Mouse (Mus musculus) limb, embryonic 10.5 days (tissue): ENCODE measurements around the gene Mmp24. TPM values are rescaled to one million over a fixed set of nuclear protein-coding genes. Genes with fewer than 3 reads are reported as not detected.
A peak's percentile ranks its signal among the peaks of the same experiment; 100 is the strongest.

Source experiments
- DNase-seq: peaks from one replicate; pipeline ENCODE4 v3.0.0-alpha.2; 2017; ENCODE audit warnings: low spot score
- H3K27ac ChIP-seq: fragments of 300-500 bp; sonication (generic); 2 replicates; pipeline ENCODE4 v1.5.1; 2016; ENCODE audit warnings: mild to moderate bottlenecking
- H3K27me3 ChIP-seq: fragments of 300-500 bp; sonication (generic); 2 replicates; pipeline ENCODE4 v1.6.1; 2016; ENCODE audit warnings: low read depth, mild to moderate bottlenecking; ENCODE audit not compliant: poor library complexity, severe bottlenecking
- H3K36me3 ChIP-seq: fragments of 300-500 bp; sonication (generic); 2 replicates; pipeline ENCODE4 v1.6.1; 2016; ENCODE audit warnings: mild to moderate bottlenecking, moderate library complexity
- H3K4me1 ChIP-seq: fragments of 300-500 bp; sonication (generic); 2 replicates; pipeline ENCODE4 v1.6.1; 2016
- H3K4me3 ChIP-seq: fragments of 300-500 bp; sonication (generic); 2 replicates; pipeline ENCODE4 v1.5.1; 2016; ENCODE audit warnings: mild to moderate bottlenecking, moderate library complexity
- H3K9me3 ChIP-seq: fragments of 300-500 bp; sonication (generic); replicated peaks from 2 replicates; pipeline ENCODE4 v1.6.1; 2016; ENCODE audit warnings: mild to moderate bottlenecking
- WGBS: fragments of 180-500 bp; shearing (Covaris S2); methylation state at CpG from one replicate; pipeline ENCODE4 v1.1.7; 2016; 5-methylcytosine and 5-hydroxymethylcytosine counted together
- polyA plus RNA-seq: library from polyadenylated mRNA; unstranded; fragments of >200 nt; fragmentation: Nextera tagmentation; extraction: Ambion mirVana; gene quantifications from 2 replicates; pipeline ENCODE4 v1.2.1, GENCODE M21; 2016

Mmp24 gene
- polyA plus RNA-seq, 1 experiment from 2014 or later, result 0.05 TPM

- Histone ChIP-seq H3K27ac (no peak overlapping the region), H3K4me3 (no peak overlapping the region), H3K36me3 (no peaks in the 10 kb centered on the region), H3K9me3 (no peaks in the 10 kb centered on the region), H3K4me1 (peaks cover 11% of the 10 kb centered on the region), H3K27me3 (peaks cover 28% of the 10 kb centered on the region)
- WGBS, result 89% methylated on average over 4 of the region's 4 CpGs
- DNase-seq, result no peak
Measured at GRCm38 (mm10) chr2:155749394-155749793, 25.7 kb upstream of the Mmp24 start.

DNA sequence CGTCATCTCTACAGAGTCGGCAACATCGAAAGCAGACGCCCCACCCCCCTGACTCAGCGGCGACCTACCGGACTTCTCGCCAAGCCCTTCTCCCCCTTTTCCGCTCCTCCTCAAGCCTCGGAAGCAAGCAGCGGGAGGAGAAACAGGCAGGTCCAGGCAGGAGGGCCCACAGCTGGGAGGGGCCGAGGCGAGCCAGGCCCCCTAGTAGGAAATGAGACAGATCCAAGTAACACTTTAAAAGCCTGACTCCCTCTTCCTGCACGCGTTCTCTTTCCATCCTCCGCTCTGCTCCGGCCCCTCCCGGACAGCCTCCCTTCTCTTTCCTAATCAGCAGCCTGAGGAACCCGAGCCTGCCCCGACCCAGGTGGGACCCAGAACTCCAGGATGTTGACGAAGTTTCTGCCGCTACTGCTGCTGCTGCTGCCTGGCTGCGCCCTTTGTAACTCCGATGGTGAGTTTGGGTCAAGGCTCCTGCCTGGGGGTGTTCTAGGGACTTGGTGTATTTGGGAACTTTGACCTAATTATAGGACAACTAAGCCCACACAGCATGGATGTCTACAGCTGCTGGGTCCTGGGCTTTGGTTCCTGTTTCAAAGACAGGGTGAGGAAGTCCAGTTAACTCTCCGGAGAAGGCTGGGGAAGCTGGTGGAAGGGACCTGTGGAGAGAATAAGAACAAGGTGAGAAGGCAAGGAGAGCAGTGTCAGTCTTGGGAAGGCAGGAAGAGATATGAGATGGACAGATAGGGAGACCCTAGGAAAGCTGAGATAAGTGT is 23.9 kb upstream of the Mmp24 start, which contains the start of gene Procr:
Gene Procr, plus strand, starts transcription at position 104 of the 773 bp plus-strand sequence.
- DNase-seq, result peak; percentile 66

DNA sequence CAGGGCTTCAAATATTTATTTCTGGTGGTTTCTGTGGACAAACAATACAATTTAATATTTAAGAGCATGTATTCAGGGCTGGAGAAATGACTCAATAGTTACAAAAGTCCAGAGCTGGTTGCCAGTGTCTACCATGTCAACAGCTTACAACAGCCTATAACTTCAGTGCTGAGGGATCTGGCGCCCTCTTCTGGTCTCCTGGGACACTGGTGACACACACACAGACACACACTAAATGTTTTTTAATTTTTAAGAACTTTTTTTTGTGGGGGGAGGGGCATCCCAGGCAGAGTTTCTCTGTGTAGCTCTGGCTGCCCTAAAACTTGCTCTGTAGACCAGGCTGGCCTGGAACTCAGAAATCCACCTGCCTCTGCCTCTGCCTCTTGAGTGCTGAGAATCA is 19.4 kb upstream of the Mmp24 start:
- peaks cover 29% of the 10 kb centered on the region for H3K27me3 ChIP-seq
- H3K4me1 ChIP-seq, result peaks cover 15% of the 10 kb centered on the region
- no peaks in the 10 kb centered on the region for H3K9me3 ChIP-seq
- peak; percentile 51 for DNase-seq
- no peak overlapping the region for H3K27ac ChIP-seq
- no peak overlapping the region for H3K4me3 ChIP-seq
- WGBS, result 0% methylated on average over 1 of the region's 1 CpGs
- H3K36me3 ChIP-seq, result no peaks in the 10 kb centered on the region

More for the DNA sequence above, 23.9 kb upstream of the Mmp24 start, which contains the start of gene Procr:
- Histone ChIP-seq H3K27ac (peak within 1 kb of the TSS; percentile 73), H3K4me1 (peaks cover 11% of the 10 kb centered on the region), H3K9me3 (no peaks in the 10 kb centered on the region), H3K27me3 (peaks cover 29% of the 10 kb centered on the region), H3K36me3 (no peaks in the 10 kb centered on the region), H3K4me3 (peak within 1 kb of the TSS; percentile 54)
- WGBS, result 3% methylated on average over 25 of the region's 25 CpGs

- Histone ChIP-seq H3K4me3 (no peak overlapping the region), H3K4me1 (peaks cover 5% of the 10 kb centered on the region; the same call in 1 of the 2 replicates), H3K9me3 (no peaks in the 10 kb centered on the region), H3K27ac (no peak overlapping the region), H3K27me3 (peaks cover 18% of the 10 kb centered on the region), H3K36me3 (no peaks in the 10 kb centered on the region)
- WGBS, result 67% methylated on average over 14 of the region's 14 CpGs
- peak; percentile 30 for DNase-seq
Measured at GRCm38 (mm10) chr2:155756855-155757566, 18.1 kb upstream of the Mmp24 start.

GRCm38 (mm10) chr2:155764679-155765418 is 10.3 kb upstream of the Mmp24 start:
- Histone ChIP-seq H3K4me1 (no peaks in the 10 kb centered on the region), H3K4me3 (no peak overlapping the region), H3K36me3 (no peaks in the 10 kb centered on the region), H3K27ac (no peak overlapping the region), H3K9me3 (no peaks in the 10 kb centered on the region), H3K27me3 (peaks cover 6% of the 10 kb centered on the region; the same call in 1 of the 2 replicates)
- WGBS, result 56% methylated on average over 13 of the region's 13 CpGs
- DNase-seq, result peak; percentile 83

DNA sequence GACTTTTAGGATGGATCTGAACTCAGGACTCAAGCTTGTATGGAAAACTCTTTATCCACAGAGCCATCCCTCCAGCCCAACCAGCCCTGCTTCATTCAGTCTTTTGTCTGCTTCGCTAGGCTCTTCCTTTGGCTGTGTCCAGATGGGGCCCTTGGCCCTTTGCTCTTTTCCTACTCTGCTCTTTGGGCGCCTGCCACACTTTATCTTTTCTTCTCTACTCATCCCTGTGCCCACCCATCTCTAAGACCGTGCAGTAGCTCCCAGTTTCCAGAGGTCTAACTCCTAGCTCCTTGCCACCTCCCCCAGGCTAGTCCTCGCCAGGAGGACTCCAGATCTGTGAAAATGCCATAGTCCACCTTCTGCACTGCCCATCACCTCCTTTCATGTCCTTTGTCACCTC is 1.5 kb upstream of the Mmp24 start:
- 71% methylated on average over 4 of the region's 4 CpGs for WGBS
- no peaks in the 10 kb centered on the region for H3K9me3 ChIP-seq
- H3K4me3 ChIP-seq, result no peak overlapping the region
- no peak for DNase-seq
- peaks cover 10% of the 10 kb centered on the region for H3K4me1 ChIP-seq
- no peaks in the 10 kb centered on the region for H3K36me3 ChIP-seq
- no peak overlapping the region for H3K27ac ChIP-seq
- H3K27me3 ChIP-seq, result peaks cover 64% of the 10 kb centered on the region

GRCm38 (mm10) chr2:155774261-155774926 is 748 bp upstream of the Mmp24 start:
- no peak for DNase-seq
- Histone ChIP-seq H3K4me3 (peak overlapping the region; percentile 63), H3K9me3 (no peaks in the 10 kb centered on the region), H3K27me3 (peaks cover 67% of the 10 kb centered on the region), H3K36me3 (no peaks in the 10 kb centered on the region), H3K4me1 (peaks cover 10% of the 10 kb centered on the region), H3K27ac (no peak overlapping the region)
- WGBS, result 63% methylated on average over 11 of the region's 11 CpGs

DNA sequence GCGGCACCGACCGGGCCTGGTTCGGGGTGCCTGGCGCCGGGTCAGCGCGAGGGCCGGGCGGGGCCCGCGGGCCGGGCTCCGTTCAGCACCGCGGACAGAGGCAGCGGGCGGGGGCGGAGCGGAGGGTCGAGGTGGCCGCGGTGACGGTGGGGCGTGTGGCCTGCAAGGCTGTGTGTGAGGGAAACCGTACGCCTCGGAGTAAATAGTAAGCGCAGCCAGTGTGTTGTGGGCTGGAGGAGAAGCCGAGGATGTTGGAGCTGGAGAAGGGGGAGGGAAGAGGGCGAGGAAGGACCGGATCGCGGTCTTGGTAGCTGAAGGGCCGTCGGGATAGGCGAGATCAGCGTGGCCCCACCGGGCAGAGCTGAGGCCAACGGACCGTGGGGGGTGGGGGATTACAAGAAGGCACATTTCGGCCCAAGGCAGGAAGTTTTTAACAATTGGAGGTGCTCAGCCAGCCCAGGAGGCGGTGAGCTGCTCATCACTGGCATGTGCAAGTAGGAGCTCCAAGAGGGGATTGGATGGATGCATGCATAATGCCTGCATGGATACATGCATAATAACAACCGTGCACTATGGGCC is 632 bp downstream of the Mmp24 start:
- Histone ChIP-seq H3K4me3 (peak overlapping the region; percentile 63), H3K27ac (no peak overlapping the region), H3K27me3 (peaks cover 67% of the 10 kb centered on the region), H3K36me3 (no peaks in the 10 kb centered on the region), H3K4me1 (peaks cover 10% of the 10 kb centered on the region), H3K9me3 (no peaks in the 10 kb centered on the region)
- WGBS, result 4% methylated on average over 44 of the region's 44 CpGs
- peak; percentile 89 for DNase-seq

DNA sequence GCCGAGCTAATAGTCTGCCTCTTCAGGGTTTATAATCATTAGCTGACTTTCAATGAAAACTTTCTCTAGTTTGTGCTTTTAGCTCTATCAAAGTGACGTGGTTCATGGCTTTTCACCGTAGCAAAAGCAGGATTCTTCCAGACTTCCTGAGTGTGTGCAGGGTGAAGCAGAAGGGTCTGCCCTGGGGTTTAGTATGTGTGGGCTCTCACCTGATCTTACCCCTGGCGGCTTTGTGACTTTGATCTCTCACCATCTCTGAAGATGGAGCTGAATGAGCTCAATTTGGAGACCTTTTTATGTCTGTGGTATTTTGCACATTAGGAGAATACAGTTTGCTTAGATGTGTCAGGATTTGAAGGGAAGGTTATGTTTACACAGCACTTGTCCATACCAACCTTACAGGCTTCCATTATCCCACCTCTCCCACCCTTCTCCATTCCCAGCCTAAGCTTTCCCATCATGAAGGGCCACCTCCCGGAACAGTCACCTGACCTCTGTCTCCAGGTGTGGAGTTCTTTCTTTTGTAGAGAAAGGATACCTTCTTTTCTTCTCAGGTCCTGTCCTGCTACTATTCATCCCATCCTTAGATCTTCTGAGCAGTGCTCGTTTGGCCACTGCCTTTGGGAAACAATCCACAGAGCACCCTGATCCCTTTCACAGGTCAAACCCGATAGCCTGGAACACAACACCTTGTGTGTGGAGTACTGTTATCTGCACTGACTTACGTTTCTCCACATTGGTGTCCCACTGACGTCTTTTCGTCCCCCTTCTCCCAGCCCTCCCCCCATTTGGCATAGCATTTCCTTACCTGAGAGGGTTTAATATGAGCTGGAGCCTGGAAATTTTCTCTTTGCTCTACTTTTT is 1.9 kb downstream of the Mmp24 start:
- 73% methylated on average over 10 of the region's 10 CpGs for WGBS
- H3K27ac ChIP-seq, result no peak overlapping the region
- H3K4me1 ChIP-seq, result peaks cover 10% of the 10 kb centered on the region
- H3K27me3 ChIP-seq, result peaks cover 67% of the 10 kb centered on the region
- no peaks in the 10 kb centered on the region for H3K36me3 ChIP-seq
- H3K4me3 ChIP-seq, result no peak overlapping the region
- DNase-seq, result no peak
- no peaks in the 10 kb centered on the region for H3K9me3 ChIP-seq

DNA sequence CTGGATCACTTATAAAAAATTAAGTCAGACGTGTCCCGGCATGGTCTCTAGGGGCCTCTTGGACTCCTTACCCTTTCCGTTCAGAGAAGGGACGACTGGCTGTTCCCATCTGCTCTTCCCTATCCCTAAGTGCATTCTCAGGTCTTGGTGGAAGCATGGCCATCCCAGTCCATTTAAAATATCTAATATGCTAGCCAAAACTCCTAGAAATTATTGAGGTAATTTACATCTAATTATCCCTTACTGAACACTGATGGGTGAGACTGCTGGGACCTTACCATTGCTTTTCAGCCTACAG is 2.5 kb downstream of the Mmp24 start:
- WGBS, result 93% methylated on average over 4 of the region's 4 CpGs
- H3K27me3 ChIP-seq, result peaks cover 61% of the 10 kb centered on the region
- H3K4me1 ChIP-seq, result peaks cover 10% of the 10 kb centered on the region
- H3K4me3 ChIP-seq, result no peak overlapping the region
- H3K36me3 ChIP-seq, result no peaks in the 10 kb centered on the region
- no peaks in the 10 kb centered on the region for H3K9me3 ChIP-seq
- H3K27ac ChIP-seq, result no peak overlapping the region
- no peak for DNase-seq

GRCm38 (mm10) chr2:155778004-155778403 is 2.9 kb downstream of the Mmp24 start:
- Histone ChIP-seq H3K27ac (no peak overlapping the region), H3K36me3 (no peaks in the 10 kb centered on the region), H3K9me3 (no peaks in the 10 kb centered on the region), H3K27me3 (peaks cover 57% of the 10 kb centered on the region), H3K4me3 (no peak overlapping the region), H3K4me1 (peaks cover 10% of the 10 kb centered on the region)
- DNase-seq, result no peak
- WGBS, result 74% methylated on average over 6 of the region's 6 CpGs
